Mouse (Mus musculus) lung, embryonic 16.5 days (tissue): Measurements from ENCODE around the gene Rmnd5b. TPM values are rescaled to one million over a fixed set of nuclear protein-coding genes. Genes with fewer than 3 reads are reported as not detected.

Source experiments
- ATAC-seq: fragments of 200-750 bp; cut with Nextera tagmentation; 2 replicates; pipeline ENCODE4 v1.8.0; 2017; ENCODE audit warnings: low read depth, mild to moderate bottlenecking, moderate library complexity
- H3K27ac ChIP-seq: fragments of 300-500 bp; sonication (generic); 2 replicates; pipeline ENCODE4 v1.5.1; 2014; ENCODE audit warnings: mild to moderate bottlenecking, control low read depth, low read length
- H3K27me3 ChIP-seq: fragments of 300-500 bp; sonication (generic); 2 replicates; pipeline ENCODE4 v1.6.1; 2014; ENCODE audit warnings: low read depth, low read length, mixed read lengths; ENCODE audit not compliant: control insufficient read depth, insufficient read depth
- H3K36me3 ChIP-seq: fragments of 300-500 bp; sonication (generic); 2 replicates; pipeline ENCODE4 v1.6.1; 2014; ENCODE audit warnings: low read length; ENCODE audit not compliant: control insufficient read depth, insufficient read depth
- H3K4me1 ChIP-seq: fragments of 300-500 bp; sonication (generic); replicated peaks from 2 replicates; pipeline ENCODE4 v1.6.1; 2014; ENCODE audit warnings: low read length, mixed read lengths; ENCODE audit not compliant: control insufficient read depth, insufficient read depth
- H3K4me2 ChIP-seq: fragments of 300-500 bp; sonication (generic); 2 replicates; pipeline ENCODE4 v1.6.1; 2014; ENCODE audit warnings: low read depth, low read length, control low read depth
- H3K4me3 ChIP-seq: fragments of 300-500 bp; sonication (generic); 2 replicates; pipeline ENCODE4 v1.5.1; 2014; ENCODE audit warnings: mild to moderate bottlenecking, low read length, control low read depth
- H3K9ac ChIP-seq: fragments of 300-500 bp; sonication (generic); 2 replicates; pipeline ENCODE4 v1.6.1; 2014; ENCODE audit warnings: low read length, control low read depth
- H3K9me3 ChIP-seq: fragments of 300-500 bp; sonication (generic); 2 replicates; pipeline ENCODE4 v1.6.1; 2016; ENCODE audit warnings: low read length; ENCODE audit not compliant: control insufficient read depth
- WGBS: fragments of 180-500 bp; shearing (Covaris S2); extraction: QIAGEN DNeasy Blood & Tissue Kit; methylation state at CpG from one replicate; pipeline ENCODE4 v1.1.7; 2014; 5-methylcytosine and 5-hydroxymethylcytosine counted together
- polyA plus RNA-seq: library from polyadenylated mRNA; unstranded; fragments of >200 nt; fragmentation: Nextera tagmentation; extraction: Ambion mirVana; gene quantifications from 2 replicates; pipeline ENCODE4 v1.2.1, GENCODE M21; 2015

The Rmnd5b gene
- polyA plus RNA-seq, 1 experiment from 2014 or later = 41.1 TPM

DNA sequence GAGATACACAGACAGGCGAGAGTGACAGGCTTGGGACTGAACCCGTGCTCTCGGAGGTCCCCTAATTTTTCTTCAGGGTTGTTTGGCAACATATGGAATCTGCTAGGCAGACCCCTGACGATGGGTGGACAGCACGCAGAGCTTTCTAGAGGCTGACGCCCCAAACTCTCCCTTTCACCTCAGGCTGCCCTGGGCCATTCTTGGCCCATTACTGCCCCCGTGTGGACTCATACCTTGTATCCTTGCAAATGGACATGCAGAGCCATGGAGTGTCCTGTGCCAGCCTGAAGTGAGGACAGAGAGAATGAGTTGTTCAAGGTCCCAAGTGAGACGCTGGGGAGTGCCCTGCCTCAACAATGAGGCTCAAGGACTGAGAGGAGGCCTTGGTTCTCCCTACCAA, 53.0 kb downstream of the Rmnd5b start:
- 27% methylated on average over 8 of the region's 8 CpGs for WGBS
- peaks cover 17% of the 10 kb centered on the region for H3K4me1 ChIP-seq
- no peak overlapping the region for H3K4me3 ChIP-seq
- no peaks in the 10 kb centered on the region for H3K9me3 ChIP-seq
- H3K27me3 ChIP-seq = no peaks in the 10 kb centered on the region
- no peak overlapping the region for H3K9ac ChIP-seq
- ATAC-seq = no peak
- H3K27ac ChIP-seq = no peak overlapping the region
- H3K4me2 ChIP-seq = no peak overlapping the region
- peaks cover 10% of the 10 kb centered on the region for H3K36me3 ChIP-seq

DNA sequence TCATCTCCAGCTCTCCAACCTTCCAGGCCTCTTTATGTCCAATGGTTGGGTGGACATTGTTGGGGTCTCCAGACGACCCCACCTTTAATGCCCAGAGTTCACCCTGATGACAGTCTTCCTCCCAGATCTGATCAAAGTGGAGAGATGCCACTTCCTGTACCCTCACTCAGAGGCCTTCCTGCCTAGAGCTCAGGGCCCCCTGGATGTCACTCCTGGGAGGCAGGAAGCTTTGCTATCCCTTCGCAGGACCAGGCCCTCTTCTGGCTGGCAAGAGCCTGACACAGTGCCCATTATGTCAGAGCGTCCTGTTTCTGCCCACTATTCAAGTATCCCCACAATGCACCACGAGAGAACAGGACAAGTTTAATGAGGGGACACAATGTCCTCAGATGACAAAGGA, 56.7 kb downstream of the Rmnd5b start:
- WGBS = 56% methylated on average over 4 of the region's 4 CpGs
- no peaks in the 10 kb centered on the region for H3K27me3 ChIP-seq
- ATAC-seq = no peak
- H3K27ac ChIP-seq = no peak overlapping the region
- H3K4me1 ChIP-seq = peaks cover 6% of the 10 kb centered on the region; the same call in 1 of the 2 replicates
- H3K9me3 ChIP-seq = no peaks in the 10 kb centered on the region
- H3K4me3 ChIP-seq = no peak overlapping the region
- no peak overlapping the region for H3K4me2 ChIP-seq
- no peaks in the 10 kb centered on the region; the same call in 1 of the 2 replicates for H3K36me3 ChIP-seq
- no peak overlapping the region for H3K9ac ChIP-seq

DNA sequence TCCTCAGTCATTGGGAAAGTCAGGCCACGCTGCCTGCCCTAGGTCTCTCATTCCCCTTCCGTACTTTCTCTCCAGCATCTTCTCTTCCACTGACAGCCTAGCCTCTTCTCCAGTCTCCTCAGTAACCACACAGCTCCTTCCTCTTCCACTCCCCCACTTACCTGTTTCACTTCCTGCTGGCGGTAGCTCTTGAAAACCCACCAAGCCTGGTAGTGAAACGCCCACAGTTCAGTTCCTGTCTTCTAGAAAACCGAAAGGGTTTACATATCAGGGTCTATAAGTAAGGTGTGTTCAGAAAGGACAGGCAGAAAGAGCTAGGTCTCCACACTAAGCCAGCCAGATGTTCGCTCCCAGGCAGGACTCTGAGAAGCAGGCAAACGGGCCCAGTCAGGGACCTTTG, 58.1 kb downstream of the Rmnd5b start:
- Histone ChIP-seq H3K27me3 (no peaks in the 10 kb centered on the region), H3K9ac (no peak overlapping the region; the same call in 1 of the 2 replicates), H3K4me1 (no peaks in the 10 kb centered on the region), H3K27ac (no peak overlapping the region), H3K36me3 (no peaks in the 10 kb centered on the region; the same call in 1 of the 2 replicates), H3K9me3 (no peaks in the 10 kb centered on the region), H3K4me3 (no peak overlapping the region), H3K4me2 (no peak overlapping the region)
- 64% methylated on average over 7 of the region's 7 CpGs for WGBS
- ATAC-seq = no peak

DNA sequence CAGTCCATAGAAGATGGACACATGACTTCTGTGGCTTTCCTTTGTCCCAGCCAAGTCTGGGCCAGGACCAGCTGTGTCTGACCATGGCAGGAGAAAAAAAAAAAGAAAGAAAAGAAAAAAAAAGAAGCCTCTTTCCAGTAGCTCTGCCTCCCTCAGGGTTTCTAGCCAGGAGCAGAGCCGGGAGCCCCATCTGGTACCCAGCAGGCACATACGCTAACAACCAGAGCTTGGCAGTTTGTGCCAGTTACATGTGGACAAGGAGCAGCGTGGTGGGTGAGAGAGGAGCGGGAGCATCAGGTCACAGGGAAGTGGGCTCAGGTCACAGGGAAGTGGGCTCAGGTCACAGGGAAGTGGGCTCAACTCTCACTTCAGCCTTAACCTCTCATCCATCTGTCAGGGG, 59.2 kb downstream of the Rmnd5b start:
- Histone ChIP-seq H3K9ac (no peak overlapping the region), H3K27ac (no peak overlapping the region), H3K4me2 (no peak overlapping the region), H3K36me3 (no peaks in the 10 kb centered on the region; the same call in 1 of the 2 replicates), H3K4me1 (no peaks in the 10 kb centered on the region), H3K9me3 (no peaks in the 10 kb centered on the region), H3K4me3 (no peak overlapping the region), H3K27me3 (no peaks in the 10 kb centered on the region)
- no peak for ATAC-seq
- 84% methylated on average over 4 of the region's 4 CpGs for WGBS

Other genes with a start within 250 kb of the Rmnd5b start
- 17.6 and 18.9 TPM in 2 replicates for gene Phykpl, start 51.1 kb downstream of the Rmnd5b start, polyA plus RNA-seq
- 317 and 349 TPM in 2 replicates for gene Hnrnpab, start 29.0 kb downstream of the Rmnd5b start, polyA plus RNA-seq
- gene Nhp2, start 16.2 kb downstream of the Rmnd5b start, polyA plus RNA-seq = 111 and 116 TPM in 2 replicates
- 43.4 and 43.5 TPM in 2 replicates for gene N4bp3, start 14.9 kb upstream of the Rmnd5b start, polyA plus RNA-seq
- gene D930048N14Rik, start 15.1 kb upstream of the Rmnd5b start, polyA plus RNA-seq = 4.0 and 4.5 TPM in 2 replicates
- 103 and 104 TPM in 2 replicates for gene 0610009B22Rik, start 53.0 kb upstream of the Rmnd5b start, polyA plus RNA-seq
- 12.4 and 13.1 TPM in 2 replicates for gene Sec24a, start 127.7 kb upstream of the Rmnd5b start, polyA plus RNA-seq
- gene Sar1b, start 127.8 kb upstream of the Rmnd5b start, polyA plus RNA-seq = 110 TPM in 2 replicates
- gene Jade2, start 221.8 kb upstream of the Rmnd5b start, polyA plus RNA-seq = 2.8 and 2.9 TPM in 2 replicates